ENCODE assay signal across 8 mouse cellular contexts in the genomic region with DNA sequence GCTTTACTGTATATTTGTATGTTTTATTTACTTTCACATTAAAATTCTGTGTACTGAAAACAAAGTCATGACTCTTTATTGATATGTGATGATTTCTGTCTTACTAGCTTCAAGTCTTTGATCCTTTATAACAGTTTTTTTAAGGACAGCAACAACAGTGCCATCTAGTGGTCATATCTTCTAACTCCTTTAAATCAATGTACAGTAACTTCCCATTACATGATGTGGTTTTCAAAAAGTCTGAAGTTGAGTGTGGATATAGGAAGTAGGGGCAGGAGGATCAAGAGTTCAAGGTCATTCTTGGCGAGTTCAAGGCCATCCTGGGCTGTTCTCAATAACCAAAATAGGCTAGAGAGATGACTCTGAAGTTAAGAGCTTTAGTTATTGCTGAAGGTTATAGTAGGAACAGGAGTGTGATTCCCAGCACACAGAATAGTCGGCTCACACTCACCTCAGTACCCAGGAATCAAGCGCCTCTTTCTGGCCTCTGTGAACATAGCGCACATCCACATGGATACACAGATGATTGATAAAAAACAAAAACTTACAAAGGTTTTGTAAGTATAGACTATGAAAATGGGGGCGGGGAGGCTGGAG. TPM values are rescaled to one million over a fixed set of nuclear protein-coding genes. Genes with fewer than 3 reads are reported as not detected.
DNase-seq lines count a peak whose midpoint lies in the region; ATAC-seq and TF ChIP-seq lines count a peak whose summit lies in the region.

No protein-coding gene starts in this region.

- no peak overlapping the region for H3K4me2 ChIP-seq in lung, embryonic 14.5 days

- DNase-seq in frontal cortex, postnatal 14 days (ENCODE audit: low spot score in 2 of 2): no peak
- peak; percentile 90 for DNase-seq in lung, embryonic 14.5 days
- DNase-seq in lung, adult 18-20 months: no peak
- peak; percentile 62 for DNase-seq in c-Kit-positive CD71-positive TER-119-positive erythroid progenitor cells, embryonic 14.5 days (ENCODE audit: low spot score)
- peak; percentile 8 to 55 for DNase-seq in kidney, postnatal 36 days
- DNase-seq in right cerebral cortex, postnatal 10 days (ENCODE audit: low spot score in 2 of 2): no peak
- DNase-seq in adrenal gland, postnatal 14 days: no peak

- no peak overlapping the region for H3K9ac ChIP-seq in lung, embryonic 14.5 days

- no peaks in the 10 kb centered on the region for H3K27me3 ChIP-seq in lung, embryonic 14.5 days (ENCODE audit: insufficient read depth, low read length)

- no peaks in the 10 kb centered on the region for H3K9me3 ChIP-seq in lung, embryonic 14.5 days (ENCODE audit: low read depth, low read length)

- H3K36me3 ChIP-seq in lung, embryonic 14.5 days (ENCODE audit: insufficient read depth): peaks cover 24% of the 10 kb centered on the region

- H3K4me1 ChIP-seq in lung, embryonic 14.5 days (ENCODE audit: insufficient read depth): no peaks in the 10 kb centered on the region

- no peak overlapping the region for H3K4me3 ChIP-seq in lung, embryonic 14.5 days (ENCODE audit: low read depth, low read length)

- TF ChIP-seq CTCF in lung, embryonic 14.5 days (IDR thresholded peaks at IDR 0.05; ENCODE audit: low read depth): peak; percentile 76

- peak; percentile 70 for ATAC-seq in frontal cortex, adult (ENCODE audit: low TSS enrichment)
- peak; percentile 17; the same call in 1 of the 2 replicates for ATAC-seq in lung, embryonic 14.5 days (ENCODE audit: insufficient read depth)

- H3K27ac ChIP-seq in lung, embryonic 14.5 days (ENCODE audit: low read depth): no peak overlapping the region

- WGBS in lung, embryonic 14.5 days: 74% methylated on average over 5 of the region's 5 CpGs

RNA-seq across cellular contexts. Expression of gene D230025D16Rik, which starts 6.9 kb away (rescaled TPM):
- 35.4 and 36.1 TPM in 2 replicates for polyA plus RNA-seq in lung, embryonic 14.5 days (2014; fragmentation: Nextera tagmentation; extraction: Ambion mirVana)
- total RNA-seq in adrenal gland, postnatal 14 days (2021): 34.9 and 38.7 TPM in 2 replicates

RNA-seq across cellular contexts. Expression of gene B3gnt9, which starts 36.9 kb away (rescaled TPM):
- 17.4 and 21.2 TPM in 2 replicates for polyA plus RNA-seq in lung, embryonic 14.5 days (2014; fragmentation: Nextera tagmentation; extraction: Ambion mirVana)
- 3.6 and 5.0 TPM in 2 replicates for total RNA-seq in adrenal gland, postnatal 14 days (2021)

RNA-seq across cellular contexts. Expression of gene Tradd, which starts 46.4 kb away (rescaled TPM):
- polyA plus RNA-seq in lung, embryonic 14.5 days (2014; fragmentation: Nextera tagmentation; extraction: Ambion mirVana): 24.3 and 26.1 TPM in 2 replicates
- total RNA-seq in adrenal gland, postnatal 14 days (2021): 12.7 and 15.9 TPM in 2 replicates

RNA-seq across cellular contexts. Expression of gene Fbxl8, which starts 46.4 kb away (rescaled TPM):
- 3.8 and 4.6 TPM in 2 replicates for polyA plus RNA-seq in lung, embryonic 14.5 days (2014; fragmentation: Nextera tagmentation; extraction: Ambion mirVana)
- 3.3 and 5.0 TPM in 2 replicates for total RNA-seq in adrenal gland, postnatal 14 days (2021)

RNA-seq across cellular contexts. Expression of gene Cbfb, which starts 47.5 kb away (rescaled TPM):
- 81.4 and 85.2 TPM in 2 replicates for polyA plus RNA-seq in lung, embryonic 14.5 days (2014; fragmentation: Nextera tagmentation; extraction: Ambion mirVana)
- 58.4 and 60.1 TPM in 2 replicates for total RNA-seq in adrenal gland, postnatal 14 days (2021)

Comparison
In these comparisons a context has a peak if more than half of its experiments do, and no peak if none do; other contexts are left out.
1. DNase-seq: peak in lung, embryonic 14.5 days (single experiment), c-Kit-positive CD71-positive TER-119-positive erythroid progenitor cells, embryonic 14.5 days (single experiment) and kidney, postnatal 36 days (2 of 2); none in frontal cortex, postnatal 14 days (0 of 2), lung, adult 18-20 months (0 of 2), right cerebral cortex, postnatal 10 days (0 of 2) and adrenal gland, postnatal 14 days (single experiment).